Mouse (Mus musculus) limb, embryonic 12.5 days (tissue): ENCODE measurements at regions not wholly inside any gene's neighbourhood (a gene's known extent, or its start where the extent isn't known, plus 50 kb on each side); places are given as distances from the start of the nearest gene placed in this dataset.

Source experiments
- ATAC-seq: fragments of 200-750 bp; cut with Nextera tagmentation; 2 replicates; pipeline ENCODE4 v1.8.0; 2017; ENCODE audit warnings: low read depth, moderate TSS enrichment; ENCODE audit not compliant: insufficient number of reproducible peaks, insufficient read depth, low FRiP score, low TSS enrichment
- H3K27ac ChIP-seq: fragments of 300-500 bp; sonication (generic); 2 replicates; pipeline ENCODE4 v1.5.1; 2016; ENCODE audit warnings: mild to moderate bottlenecking, moderate library complexity
- H3K27me3 ChIP-seq: fragments of 300-500 bp; sonication (generic); 2 replicates; pipeline ENCODE4 v1.6.1; 2016; ENCODE audit warnings: mild to moderate bottlenecking, moderate library complexity
- H3K36me3 ChIP-seq: fragments of 300-500 bp; sonication (generic); 2 replicates; pipeline ENCODE4 v1.6.1; 2016; ENCODE audit warnings: mild to moderate bottlenecking, moderate library complexity
- H3K4me1 ChIP-seq: fragments of 300-500 bp; sonication (generic); replicated peaks from 2 replicates; pipeline ENCODE4 v1.6.1; 2016
- H3K4me2 ChIP-seq: fragments of 300-500 bp; sonication (generic); 2 replicates; pipeline ENCODE4 v1.6.1; 2016; ENCODE audit warnings: mild to moderate bottlenecking, moderate library complexity
- H3K4me3 ChIP-seq: fragments of 300-500 bp; sonication (generic); replicated peaks from 2 replicates; pipeline ENCODE4 v1.5.1; 2016; ENCODE audit warnings: mild to moderate bottlenecking
- H3K9ac ChIP-seq: fragments of 300-500 bp; sonication (generic); replicated peaks from 2 replicates; pipeline ENCODE4 v1.6.1; 2016; ENCODE audit warnings: mild to moderate bottlenecking, moderate library complexity
- H3K9me3 ChIP-seq: fragments of 300-500 bp; sonication (generic); 2 replicates; pipeline ENCODE4 v1.6.1; 2016; ENCODE audit warnings: mild to moderate bottlenecking, moderate library complexity
- WGBS: fragments of 180-500 bp; shearing (Covaris S2); methylation state at CpG from one replicate; pipeline ENCODE4 v1.1.7; 2016; 5-methylcytosine and 5-hydroxymethylcytosine counted together

DNA sequence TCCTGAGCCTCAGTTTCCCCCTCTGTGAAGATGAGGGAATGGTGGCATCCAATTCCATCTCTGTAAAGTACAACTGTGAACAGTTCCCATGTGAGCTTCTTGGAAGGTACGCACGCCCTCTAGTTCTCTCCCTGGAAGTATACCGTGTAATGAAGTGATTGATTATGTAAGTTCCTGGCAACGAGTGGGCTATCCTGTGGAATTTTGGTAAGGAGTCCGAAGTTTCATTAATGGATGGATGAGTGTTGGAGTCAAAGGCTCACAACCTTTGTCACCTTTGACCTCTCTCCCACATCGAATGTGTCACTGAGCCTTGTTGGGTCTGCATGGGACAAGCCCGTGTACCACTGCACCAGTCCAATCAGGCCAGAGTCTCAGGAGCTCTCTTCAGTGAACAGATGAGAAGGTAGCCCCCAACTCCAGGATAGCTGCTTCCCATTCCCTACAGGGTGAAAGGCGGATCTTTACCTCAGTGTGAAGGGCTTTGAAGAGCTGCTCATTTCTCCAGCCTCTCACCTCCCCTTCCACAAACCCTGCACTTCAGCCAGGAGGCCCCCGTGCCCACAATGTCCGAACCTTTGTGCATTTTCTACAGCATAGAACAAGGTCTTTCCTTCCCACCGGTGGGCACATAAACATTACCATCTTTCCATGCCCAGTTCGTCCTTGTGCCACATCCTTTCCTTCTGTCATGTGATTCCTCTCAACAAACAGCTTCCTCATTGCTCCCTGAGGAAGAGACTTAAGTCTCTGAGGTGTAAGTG, 217.8 kb downstream of the Mycn start:
- Histone ChIP-seq H3K9me3 (no peaks in the 10 kb centered on the region), H3K27ac (no peak overlapping the region), H3K36me3 (no peaks in the 10 kb centered on the region), H3K4me2 (no peak overlapping the region), H3K9ac (no peak overlapping the region), H3K4me3 (no peak overlapping the region), H3K4me1 (peaks cover 13% of the 10 kb centered on the region), H3K27me3 (0 out of 2 replicates have a peak, but pooled peaks cover 3% of the 10 kb centered on the region)
- 79% methylated on average over 12 of the region's 12 CpGs for WGBS
- ATAC-seq: no peak

DNA sequence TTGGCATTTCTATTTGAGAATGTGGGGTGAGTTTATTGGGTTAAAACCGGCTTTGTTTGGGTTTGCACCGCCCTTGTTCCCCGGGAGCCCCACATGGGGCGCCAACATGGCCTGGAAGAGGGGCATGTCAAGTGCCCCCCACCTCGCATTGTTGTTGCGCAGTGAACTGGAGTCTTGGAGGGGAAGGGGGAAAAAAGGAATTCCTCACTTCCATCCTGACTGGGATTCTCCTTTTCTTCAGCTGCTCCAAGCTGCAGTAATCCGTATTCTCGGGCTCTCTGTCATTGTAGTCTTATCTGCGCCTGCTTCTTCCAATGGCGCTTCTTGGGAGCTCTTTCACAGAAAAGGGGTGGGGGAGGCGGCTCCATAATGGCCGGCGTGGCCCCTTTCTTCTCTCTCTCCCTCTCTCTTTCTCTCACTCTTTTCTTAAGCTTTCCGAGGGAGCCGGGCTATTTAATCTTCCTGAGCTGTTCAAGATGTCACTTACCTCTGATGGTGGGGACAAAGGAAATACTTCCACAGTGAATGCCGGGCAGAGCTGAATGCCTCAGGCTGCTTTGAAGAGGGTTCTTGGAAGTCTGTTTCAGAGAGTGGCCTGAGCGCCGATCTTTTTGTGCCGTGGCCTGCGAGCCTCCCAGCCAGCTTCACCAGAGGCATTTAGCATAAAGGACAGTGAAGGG, 218.6 kb downstream of the Mycn start:
- no peak overlapping the region for H3K27ac ChIP-seq
- peaks cover 13% of the 10 kb centered on the region for H3K4me1 ChIP-seq
- H3K4me2 ChIP-seq: no peak overlapping the region
- no peak for ATAC-seq
- no peaks in the 10 kb centered on the region for H3K9me3 ChIP-seq
- no peak overlapping the region for H3K4me3 ChIP-seq
- WGBS: 86% methylated on average over 20 of the region's 20 CpGs
- H3K27me3 ChIP-seq: 0 out of 2 replicates have a peak, but pooled peaks cover 3% of the 10 kb centered on the region
- no peaks in the 10 kb centered on the region for H3K36me3 ChIP-seq
- no peak overlapping the region for H3K9ac ChIP-seq

DNA sequence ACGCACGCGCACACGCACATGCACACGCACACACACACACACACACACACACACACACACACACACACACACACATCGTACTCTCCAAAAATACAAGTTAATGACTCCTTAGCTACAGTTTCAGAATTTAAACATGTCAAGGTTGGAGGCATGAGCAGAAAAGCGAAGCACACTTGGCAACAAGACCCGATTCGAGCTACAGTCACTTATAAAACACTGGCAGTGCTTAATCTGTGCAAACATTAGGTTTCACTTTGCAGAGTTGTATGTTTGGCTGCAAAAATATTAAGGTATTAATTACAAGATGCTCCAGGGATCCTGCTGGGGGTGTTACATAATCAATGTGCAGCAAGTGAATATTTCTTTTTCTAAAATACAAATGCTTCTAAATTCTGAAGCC, 225.0 kb downstream of the Mycn start:
- 92% methylated on average over 9 of the region's 9 CpGs for WGBS
- Histone ChIP-seq H3K4me2 (no peak overlapping the region), H3K4me3 (no peak overlapping the region), H3K36me3 (no peaks in the 10 kb centered on the region), H3K9me3 (no peaks in the 10 kb centered on the region), H3K27ac (no peak overlapping the region), H3K27me3 (no peaks in the 10 kb centered on the region), H3K9ac (no peak overlapping the region), H3K4me1 (0 out of 2 replicates have a peak, but pooled peaks cover 3% of the 10 kb centered on the region)
- ATAC-seq: no peak

DNA sequence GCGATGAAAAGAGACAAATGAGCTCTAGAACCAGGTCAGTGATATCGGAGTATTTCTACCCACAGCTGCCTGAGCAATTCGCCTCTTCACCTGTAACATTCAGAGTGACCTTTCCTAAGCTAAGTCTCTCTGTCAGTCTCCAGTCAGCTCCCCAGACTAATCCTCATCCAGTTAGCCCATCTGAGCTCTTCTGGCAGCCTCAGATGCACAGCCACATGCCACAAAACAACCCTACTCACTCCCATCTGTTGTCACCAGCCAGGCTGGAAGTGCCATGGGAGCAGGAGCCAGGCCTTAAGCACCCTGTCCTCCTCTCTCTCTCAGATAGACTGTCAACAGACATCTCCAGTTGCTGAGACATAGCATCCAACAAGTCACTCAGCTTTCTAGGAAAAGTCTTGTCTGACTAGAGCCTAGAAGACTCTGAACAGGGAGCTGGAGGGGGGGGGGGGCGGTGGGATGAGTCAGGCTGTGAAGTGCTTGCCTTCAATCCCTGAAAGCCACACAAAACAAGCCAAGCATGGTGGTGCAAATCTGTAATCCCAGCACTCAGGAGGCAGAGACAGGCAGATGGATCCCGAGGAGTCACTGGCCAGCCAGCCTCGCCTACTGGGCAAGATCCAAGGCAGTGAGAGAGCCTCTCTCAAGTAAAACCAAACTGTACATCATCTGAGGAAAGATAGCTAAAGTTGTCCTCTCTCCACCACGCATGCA, 225.6 kb downstream of the Mycn start:
- Histone ChIP-seq H3K4me2 (no peak overlapping the region), H3K27me3 (no peaks in the 10 kb centered on the region), H3K9me3 (no peaks in the 10 kb centered on the region), H3K4me1 (0 out of 2 replicates have a peak, but pooled peaks cover 3% of the 10 kb centered on the region), H3K36me3 (no peaks in the 10 kb centered on the region), H3K9ac (no peak overlapping the region), H3K4me3 (no peak overlapping the region), H3K27ac (no peak overlapping the region)
- no peak for ATAC-seq
- WGBS: 86% methylated on average over 7 of the region's 7 CpGs

DNA sequence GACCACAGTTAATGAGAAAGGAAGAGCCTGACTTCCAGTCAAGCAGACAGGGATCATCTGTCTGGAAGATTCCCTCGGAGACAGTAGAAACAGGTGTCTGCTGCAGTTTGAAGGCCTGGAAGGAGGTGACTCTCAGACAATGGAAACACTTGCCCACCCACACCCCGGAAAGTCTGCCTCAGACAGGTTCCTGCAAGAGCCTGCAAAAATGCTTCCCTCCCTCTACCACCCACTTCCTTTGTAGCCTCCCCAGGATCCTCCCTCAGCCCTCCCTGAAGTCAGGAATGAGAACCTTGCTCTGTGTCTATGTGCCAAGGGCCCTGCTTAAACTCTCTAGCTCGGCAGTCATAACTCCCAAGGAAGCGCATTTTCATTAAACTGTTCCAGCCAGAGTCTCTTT, 226.2 kb downstream of the Mycn start:
- Histone ChIP-seq H3K4me1 (0 out of 2 replicates have a peak, but pooled peaks cover 3% of the 10 kb centered on the region), H3K36me3 (no peaks in the 10 kb centered on the region), H3K9ac (no peak overlapping the region), H3K4me3 (no peak overlapping the region), H3K4me2 (no peak overlapping the region), H3K27ac (no peak overlapping the region), H3K9me3 (no peaks in the 10 kb centered on the region), H3K27me3 (no peaks in the 10 kb centered on the region)
- ATAC-seq: no peak
- WGBS: 70% methylated on average over 4 of the region's 4 CpGs

DNA sequence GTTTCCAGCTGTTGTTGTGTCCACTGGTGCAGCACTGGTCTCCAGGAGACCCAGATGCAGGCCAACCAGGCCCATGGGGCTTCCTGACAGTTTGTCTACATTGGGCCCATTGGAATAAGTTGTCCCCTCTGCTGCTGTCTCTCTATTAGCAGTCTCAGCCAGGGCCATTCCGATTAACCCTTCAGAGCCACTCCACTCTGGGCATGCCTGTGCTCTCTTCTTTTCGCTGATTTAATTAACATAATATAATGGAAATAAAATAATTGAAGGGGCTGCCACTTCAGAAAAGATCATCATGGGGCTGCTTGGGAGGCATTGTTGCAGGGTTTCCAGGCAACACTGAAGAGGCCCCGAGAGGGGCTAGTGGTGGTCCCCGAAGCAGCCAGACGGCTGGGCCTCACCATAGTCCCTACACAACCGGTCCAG, 231.5 kb downstream of the Mycn start:
- ATAC-seq: no peak
- H3K27me3 ChIP-seq: no peaks in the 10 kb centered on the region
- WGBS: 80% methylated on average over 6 of the region's 6 CpGs
- no peaks in the 10 kb centered on the region for H3K36me3 ChIP-seq
- no peak overlapping the region for H3K9ac ChIP-seq
- no peak overlapping the region for H3K4me2 ChIP-seq
- no peak overlapping the region for H3K4me3 ChIP-seq
- H3K27ac ChIP-seq: no peak overlapping the region
- no peaks in the 10 kb centered on the region; the same call in 1 of the 2 replicates for H3K4me1 ChIP-seq
- H3K9me3 ChIP-seq: no peaks in the 10 kb centered on the region

DNA sequence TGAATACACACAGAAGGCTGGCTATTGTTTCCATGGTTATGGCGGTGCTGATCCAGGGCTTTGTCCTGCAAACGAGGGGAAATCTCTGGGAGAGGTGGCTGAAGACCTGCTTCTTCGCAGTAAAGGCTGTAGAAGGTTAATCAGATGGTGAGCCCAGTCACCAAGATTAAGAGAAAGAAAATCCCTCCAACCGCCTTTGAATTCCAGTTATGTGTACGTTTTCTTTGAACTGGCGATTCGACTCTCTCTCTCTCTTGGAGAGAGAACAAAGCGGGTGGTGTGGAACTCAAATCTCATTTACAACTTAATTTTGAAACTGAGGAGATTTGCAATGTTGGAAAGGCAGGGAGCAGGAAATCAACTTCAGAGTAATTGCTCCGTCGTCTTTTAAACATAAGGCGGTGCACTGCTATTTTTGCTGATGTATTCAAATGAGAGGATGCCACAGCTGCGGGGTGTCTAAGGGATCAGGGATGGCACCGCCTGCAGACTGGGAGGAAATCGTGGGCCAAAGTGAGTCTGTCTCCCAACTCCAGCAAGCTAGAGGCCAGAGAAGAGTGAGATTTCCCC, 232.7 kb downstream of the Mycn start:
- Histone ChIP-seq H3K4me2 (no peak overlapping the region), H3K36me3 (no peaks in the 10 kb centered on the region), H3K9ac (no peak overlapping the region), H3K9me3 (no peaks in the 10 kb centered on the region), H3K4me3 (no peak overlapping the region), H3K27me3 (no peaks in the 10 kb centered on the region), H3K4me1 (no peaks in the 10 kb centered on the region; the same call in 1 of the 2 replicates), H3K27ac (no peak overlapping the region)
- ATAC-seq: no peak
- 35% methylated on average over 14 of the region's 14 CpGs for WGBS

DNA sequence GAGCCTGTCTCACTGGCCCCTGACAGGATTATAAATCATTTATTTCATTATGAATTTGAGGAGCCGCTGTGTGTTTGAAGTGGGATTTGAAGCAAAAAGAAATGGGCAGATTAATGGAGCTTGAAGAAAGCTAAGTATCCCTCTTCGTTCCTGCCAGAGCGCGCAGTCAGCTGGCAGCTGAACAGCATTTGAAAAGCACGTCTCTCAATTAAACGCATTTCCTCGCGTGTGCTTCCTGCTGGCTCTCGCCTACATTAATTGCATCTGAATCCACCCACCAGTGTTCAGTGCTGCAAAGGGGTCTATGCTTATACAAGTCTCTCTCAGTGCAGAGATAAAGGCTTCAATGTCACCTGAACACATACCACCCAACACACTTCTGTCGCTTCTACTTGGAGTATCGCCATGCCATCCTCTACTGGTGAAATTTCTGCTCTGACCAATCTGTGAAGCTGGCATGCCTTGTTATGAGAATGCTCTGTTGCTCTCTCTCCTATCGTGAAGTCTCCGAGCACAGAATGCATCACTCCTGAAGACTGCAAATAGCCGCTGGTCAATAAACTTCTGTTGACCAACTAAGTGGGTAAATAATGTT, 235.3 kb downstream of the Mycn start:
- Histone ChIP-seq H3K4me2 (no peak overlapping the region), H3K4me1 (no peaks in the 10 kb centered on the region; the same call in 1 of the 2 replicates), H3K27me3 (no peaks in the 10 kb centered on the region), H3K9ac (no peak overlapping the region), H3K36me3 (no peaks in the 10 kb centered on the region), H3K4me3 (no peak overlapping the region), H3K27ac (no peak overlapping the region), H3K9me3 (no peaks in the 10 kb centered on the region)
- 90% methylated on average over 14 of the region's 14 CpGs for WGBS
- no peak for ATAC-seq

DNA sequence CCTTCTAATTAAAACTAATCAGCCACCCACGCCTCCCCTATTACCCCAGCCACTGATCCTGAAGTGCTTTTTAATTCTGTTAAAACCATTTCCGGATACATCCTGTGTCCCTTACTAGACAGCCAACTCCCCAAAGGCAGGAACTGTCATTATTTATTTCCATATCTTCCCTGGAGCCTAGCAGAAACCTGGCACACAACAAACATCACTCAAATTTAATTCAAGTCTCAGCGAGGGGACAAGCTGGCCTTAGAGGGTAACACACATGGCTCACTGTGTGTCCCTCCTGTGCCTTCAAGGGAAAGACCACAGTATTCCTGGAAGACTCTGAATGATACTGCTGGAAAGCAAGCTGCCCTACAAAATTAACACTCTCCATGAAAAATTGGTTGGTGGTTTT, 240.0 kb downstream of the Mycn start:
- Histone ChIP-seq H3K4me1 (no peaks in the 10 kb centered on the region), H3K4me3 (no peak overlapping the region), H3K9me3 (no peaks in the 10 kb centered on the region), H3K36me3 (no peaks in the 10 kb centered on the region), H3K4me2 (no peak overlapping the region), H3K27me3 (no peaks in the 10 kb centered on the region), H3K27ac (no peak overlapping the region), H3K9ac (no peak overlapping the region)
- 64% methylated on average over 3 of the region's 3 CpGs for WGBS
- ATAC-seq: no peak

DNA sequence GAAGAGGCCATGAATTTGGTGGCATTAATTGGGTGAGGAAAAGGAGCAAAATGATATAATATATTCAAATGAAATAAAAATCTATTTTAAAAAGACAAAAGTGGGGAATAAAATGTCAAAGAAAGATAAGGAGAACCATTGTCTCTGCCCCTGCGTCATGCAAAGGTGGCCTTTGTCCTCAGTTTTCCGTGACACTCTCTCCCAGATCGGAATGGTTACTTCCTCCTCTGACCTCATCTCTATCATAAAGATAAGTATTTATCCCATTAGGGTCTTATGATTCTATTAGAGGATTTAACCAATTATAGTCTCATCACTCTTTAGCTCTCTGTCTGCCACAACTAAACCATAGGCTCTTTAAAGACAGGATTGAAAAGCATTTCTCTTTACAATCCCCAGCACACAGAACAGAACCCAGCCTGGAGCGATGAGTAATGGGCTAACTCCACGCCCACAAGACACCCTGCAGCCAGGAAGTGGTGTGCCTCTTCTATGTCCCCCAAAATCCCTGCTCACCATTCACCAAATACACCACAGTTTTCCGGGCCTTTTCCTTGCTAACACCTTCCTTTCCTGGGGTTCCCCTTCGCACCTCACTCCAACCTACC, 240.6 kb downstream of the Mycn start:
- no peak overlapping the region for H3K4me2 ChIP-seq
- H3K4me1 ChIP-seq: no peaks in the 10 kb centered on the region
- 79% methylated on average over 7 of the region's 7 CpGs for WGBS
- no peak overlapping the region for H3K4me3 ChIP-seq
- no peak overlapping the region for H3K9ac ChIP-seq
- no peaks in the 10 kb centered on the region for H3K9me3 ChIP-seq
- no peaks in the 10 kb centered on the region for H3K36me3 ChIP-seq
- no peaks in the 10 kb centered on the region for H3K27me3 ChIP-seq
- ATAC-seq: no peak
- no peak overlapping the region for H3K27ac ChIP-seq
